Mouse (Mus musculus) small intestine, adult 2 months (tissue): ENCODE results near the gene Phospho2.

Source experiments
- CTCF ChIP-seq: fragments of 200-500 bp; IDR thresholded peaks from 2 replicates; pipeline ENCODE4 v1.5.1; 2012; ENCODE audit warnings: low read depth, mild to moderate bottlenecking, control low read depth, inconsistent platforms, low read length, moderate library complexity, mixed read lengths; ENCODE audit not compliant: insufficient replicate concordance, insufficient read length; ENCODE audit errors: extremely low read depth
- POLR2A ChIP-seq: fragments of 200-500 bp; IDR thresholded peaks from 2 replicates; pipeline ENCODE4 v1.6.1; 2012; ENCODE audit warnings: low read depth, mild to moderate bottlenecking, control low read depth, inconsistent platforms, low read length, moderate library complexity

DNA sequence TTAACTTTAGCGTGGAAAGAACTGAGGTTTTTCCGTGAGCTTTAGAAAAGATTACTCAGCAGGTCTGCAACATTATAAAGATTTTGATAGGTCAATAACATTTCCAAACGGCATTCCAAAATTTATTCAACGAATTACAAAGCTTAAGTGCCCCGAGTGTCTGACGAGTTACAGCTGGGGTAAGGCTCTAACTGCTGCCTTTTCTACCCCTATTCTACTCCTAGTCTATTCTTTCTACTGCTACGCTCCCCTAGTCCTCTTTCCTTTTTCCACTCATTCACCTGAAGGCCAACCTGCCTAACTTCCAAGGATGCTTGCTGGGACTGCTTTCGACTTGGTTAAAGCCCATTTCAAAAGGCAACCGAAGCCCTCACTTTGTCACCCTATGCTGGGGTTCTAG, 449 bp upstream of the Phospho2 start:
- TF ChIP-seq CTCF (no peak), POLR2A (no peak)
